Mouse (Mus musculus): Measurements from ENCODE around the gene 1700010B08Rik. TPM values are rescaled to one million over a fixed set of nuclear protein-coding genes. Genes with fewer than 3 reads are reported as not detected.
"Not testable (repeated sequence)": the region's sequence is repeated elsewhere in the genome, so short reads cannot be mapped to it uniquely, and the experiment has no call there.

1700010B08Rik gene
- polyA plus RNA-seq, 1 experiment from 2014 or later, result not detected

DNA sequence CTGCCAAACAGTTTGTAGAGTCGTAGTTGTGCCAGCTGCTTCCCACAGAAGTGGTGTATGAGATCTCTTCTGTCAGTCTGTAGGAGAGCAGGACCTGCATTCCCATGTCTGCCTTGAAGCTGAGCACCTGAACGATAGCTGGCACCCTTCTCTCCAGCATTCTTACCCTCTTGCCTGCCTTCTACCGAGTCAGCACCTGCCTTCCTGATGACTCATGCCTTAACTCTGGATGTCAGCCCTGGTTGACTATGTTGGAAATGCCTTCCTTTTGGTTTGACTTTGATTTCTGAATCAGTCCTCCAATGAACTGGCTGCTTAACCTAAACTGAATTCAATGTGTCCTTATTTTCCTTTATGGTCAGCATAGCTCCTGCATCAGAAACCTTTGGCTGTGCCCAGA lies 20.4 kb upstream of the 1700010B08Rik start:
- no peak overlapping the region for H3K9ac ChIP-seq
- ATAC-seq (ENCODE audit: insufficient number of reproducible peaks, low FRiP score, low TSS enrichment, low read depth), result no peak
- no peaks in the 10 kb centered on the region for H3K9me3 ChIP-seq (replicated peaks)
- H3K4me1 ChIP-seq, result peaks cover 2% of the 10 kb centered on the region; the same call in 1 of the 2 replicates
- H3K27me3 ChIP-seq, result no peaks in the 10 kb centered on the region
- H3K36me3 ChIP-seq, result peaks cover 76% of the 10 kb centered on the region
- no peak overlapping the region for H3K27ac ChIP-seq (replicated peaks)
- H3K4me2 ChIP-seq (replicated peaks), result no peak overlapping the region
- WGBS, result 55% methylated on average over 3 of the region's 3 CpGs
- no peak overlapping the region for H3K4me3 ChIP-seq (replicated peaks)

- ATAC-seq (ENCODE audit: insufficient number of reproducible peaks, low FRiP score, low TSS enrichment, low read depth), result no peak
- H3K36me3 ChIP-seq, result peaks cover 62% of the 10 kb centered on the region
Measured at GRCm38 (mm10) chr2:173702096-173702866, 16.9 kb upstream of the 1700010B08Rik start.

DNA sequence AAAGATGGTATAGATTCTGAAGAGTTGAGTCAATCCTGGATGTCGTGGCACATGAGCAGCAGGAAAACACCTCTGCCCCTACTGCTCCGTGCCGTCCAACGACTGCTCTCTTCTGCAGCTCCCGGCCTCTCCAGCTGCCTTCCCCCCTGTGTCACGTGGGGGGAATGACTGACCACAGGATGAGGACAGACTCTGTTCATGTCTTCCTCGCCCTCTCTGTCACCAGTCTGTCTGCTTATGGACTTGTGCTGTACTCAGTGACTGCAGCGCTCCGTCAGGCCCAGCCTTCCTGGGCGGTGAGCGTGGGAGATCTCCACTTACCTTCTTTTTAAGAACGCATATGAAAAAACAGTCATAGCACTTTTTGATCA lies 16.4 kb upstream of the 1700010B08Rik start:
- Histone ChIP-seq H3K9me3 (replicated peaks) (no peaks in the 10 kb centered on the region), H3K4me2 (replicated peaks) (no peak overlapping the region), H3K36me3 (peaks cover 62% of the 10 kb centered on the region), H3K9ac (no peak overlapping the region), H3K27ac (replicated peaks) (no peak overlapping the region; the same call in 1 of the 2 replicates), H3K4me3 (replicated peaks) (no peak overlapping the region), H3K27me3 (no peaks in the 10 kb centered on the region), H3K4me1 (peaks cover 2% of the 10 kb centered on the region; the same call in 1 of the 2 replicates)
- no peak for ATAC-seq (ENCODE audit: insufficient number of reproducible peaks, low FRiP score, low TSS enrichment, low read depth)
- 89% methylated on average over 12 of the region's 12 CpGs for WGBS

More at GRCm38 (mm10) chr2:173702096-173702866, 16.9 kb upstream of the 1700010B08Rik start:
- WGBS, result 58% methylated on average over 16 of the region's 16 CpGs
- H3K4me2 ChIP-seq (replicated peaks), result no peak overlapping the region
- H3K9ac ChIP-seq, result no peak overlapping the region
- peak overlapping the region; percentile 39; the same call in 1 of the 2 replicates for H3K27ac ChIP-seq (replicated peaks)
- no peak overlapping the region for H3K4me3 ChIP-seq (replicated peaks)
- no peaks in the 10 kb centered on the region for H3K9me3 ChIP-seq (replicated peaks)
- peaks cover 2% of the 10 kb centered on the region; the same call in 1 of the 2 replicates for H3K4me1 ChIP-seq
- no peaks in the 10 kb centered on the region for H3K27me3 ChIP-seq

- Histone ChIP-seq H3K4me2 (replicated peaks) (no peak overlapping the region), H3K27me3 (no peaks in the 10 kb centered on the region), H3K4me3 (replicated peaks) (no peak overlapping the region), H3K9ac (no peak overlapping the region), H3K36me3 (peaks cover 44% of the 10 kb centered on the region), H3K27ac (replicated peaks) (no peak overlapping the region), H3K9me3 (replicated peaks) (no peaks in the 10 kb centered on the region), H3K4me1 (peaks cover 2% of the 10 kb centered on the region; the same call in 1 of the 2 replicates)
- no peak for ATAC-seq (ENCODE audit: insufficient number of reproducible peaks, low FRiP score, low TSS enrichment, low read depth)
- WGBS, result 77% methylated on average over 15 of the region's 15 CpGs
Measured at GRCm38 (mm10) chr2:173705827-173706551, 13.2 kb upstream of the 1700010B08Rik start.

DNA sequence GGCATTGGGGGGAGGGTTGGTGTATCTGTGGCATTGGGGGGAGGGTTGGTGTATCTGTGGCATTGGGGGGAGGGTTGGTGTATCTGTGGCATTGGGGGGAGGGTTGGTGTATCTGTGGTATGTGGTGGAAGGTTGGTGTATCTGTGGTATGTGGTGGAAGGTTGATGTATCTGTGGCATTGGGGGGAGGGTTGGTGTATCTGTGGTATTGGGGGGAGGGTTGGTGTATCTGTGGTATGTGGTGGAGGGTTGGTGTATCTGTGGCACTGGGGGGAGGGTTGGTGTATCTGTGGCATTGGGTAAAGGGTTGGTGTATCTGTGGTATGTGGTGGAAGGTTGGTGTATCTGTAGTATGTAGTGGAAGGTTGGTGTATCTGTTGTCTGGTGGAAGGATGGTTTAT lies 11.6 kb upstream of the 1700010B08Rik start:
- H3K27me3 ChIP-seq; H3K9ac ChIP-seq; H3K4me2 ChIP-seq (replicated peaks); H3K4me1 ChIP-seq; H3K9me3 ChIP-seq (replicated peaks); H3K4me3 ChIP-seq (replicated peaks); H3K27ac ChIP-seq (replicated peaks); ATAC-seq (ENCODE audit: insufficient number of reproducible peaks, low FRiP score, low TSS enrichment, low read depth): not testable (repeated sequence)
- H3K36me3 ChIP-seq, result peaks cover 33% of the 10 kb centered on the region

DNA sequence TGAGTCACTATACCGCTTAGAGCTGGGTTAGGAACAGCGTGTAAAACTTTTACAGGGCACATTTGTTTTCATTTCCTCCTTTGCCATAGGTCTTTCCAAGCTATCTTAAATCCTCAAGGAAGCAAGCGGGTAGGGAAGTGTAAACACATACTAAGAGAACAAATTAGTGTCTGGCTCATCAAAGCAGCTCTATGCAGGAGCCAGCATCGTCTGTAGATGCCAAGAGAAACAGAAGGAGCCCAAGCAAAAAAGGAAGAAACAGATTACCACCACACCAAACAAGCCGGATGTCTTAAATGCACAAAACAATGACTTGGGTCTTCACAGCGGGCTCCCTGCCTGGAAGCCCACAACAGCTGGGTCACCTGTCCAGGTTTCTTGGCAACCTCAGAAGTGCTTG lies 9.0 kb upstream of the 1700010B08Rik start:
- no peak overlapping the region for H3K4me2 ChIP-seq (replicated peaks)
- no peak for ATAC-seq (ENCODE audit: insufficient number of reproducible peaks, low FRiP score, low TSS enrichment, low read depth)
- no peak overlapping the region for H3K27ac ChIP-seq (replicated peaks)
- no peak overlapping the region for H3K4me3 ChIP-seq (replicated peaks)
- peaks cover 16% of the 10 kb centered on the region for H3K36me3 ChIP-seq
- 73% methylated on average over 6 of the region's 6 CpGs for WGBS
- no peak overlapping the region for H3K9ac ChIP-seq
- no peaks in the 10 kb centered on the region for H3K9me3 ChIP-seq (replicated peaks)
- H3K27me3 ChIP-seq, result no peaks in the 10 kb centered on the region
- H3K4me1 ChIP-seq, result no peaks in the 10 kb centered on the region

DNA sequence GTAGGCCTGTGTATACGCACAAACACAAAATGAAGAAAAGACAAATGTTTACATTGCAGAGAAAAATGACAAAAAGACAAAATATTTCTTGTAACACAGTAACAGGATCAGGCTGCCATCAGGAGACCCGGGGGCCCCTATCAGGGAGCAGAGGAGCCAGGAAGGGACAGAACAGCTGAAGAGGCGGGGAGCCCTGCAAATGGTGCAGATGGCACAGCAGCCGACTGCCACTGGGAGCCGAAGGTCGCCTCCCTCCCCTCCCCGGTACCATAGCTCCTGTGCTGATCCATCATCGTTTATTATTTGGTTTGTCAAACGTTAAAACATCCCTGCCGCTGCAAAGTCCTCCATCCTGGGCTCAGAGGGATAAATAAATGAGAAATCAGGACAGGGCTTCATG lies 6.6 kb upstream of the 1700010B08Rik start:
- no peak overlapping the region for H3K4me2 ChIP-seq (replicated peaks)
- H3K27me3 ChIP-seq, result no peaks in the 10 kb centered on the region
- WGBS, result 55% methylated on average over 10 of the region's 10 CpGs
- no peaks in the 10 kb centered on the region for H3K4me1 ChIP-seq
- no peak overlapping the region for H3K4me3 ChIP-seq (replicated peaks)
- H3K9ac ChIP-seq, result no peak overlapping the region
- peaks cover 10% of the 10 kb centered on the region for H3K36me3 ChIP-seq
- no peak for ATAC-seq (ENCODE audit: insufficient number of reproducible peaks, low FRiP score, low TSS enrichment, low read depth)
- no peaks in the 10 kb centered on the region for H3K9me3 ChIP-seq (replicated peaks)
- no peak overlapping the region for H3K27ac ChIP-seq (replicated peaks)

- Histone ChIP-seq H3K27me3 (no peaks in the 10 kb centered on the region), H3K36me3 (peaks cover 4% of the 10 kb centered on the region; the same call in 1 of the 2 replicates), H3K9me3 (replicated peaks) (no peaks in the 10 kb centered on the region), H3K4me1 (no peaks in the 10 kb centered on the region), H3K9ac (no peak overlapping the region), H3K4me2 (replicated peaks) (no peak overlapping the region), H3K27ac (replicated peaks) (no peak overlapping the region), H3K4me3 (replicated peaks) (no peak overlapping the region)
- ATAC-seq (ENCODE audit: insufficient number of reproducible peaks, low FRiP score, low TSS enrichment, low read depth), result no peak
- 73% methylated on average over 4 of the region's 4 CpGs for WGBS
Measured at GRCm38 (mm10) chr2:173713241-173713640, 6.0 kb upstream of the 1700010B08Rik start.

GRCm38 (mm10) chr2:173714620-173715218 lies 4.5 kb upstream of the 1700010B08Rik start:
- H3K9ac ChIP-seq, result no peak overlapping the region
- H3K36me3 ChIP-seq, result no peaks in the 10 kb centered on the region
- H3K9me3 ChIP-seq (replicated peaks), result no peaks in the 10 kb centered on the region
- WGBS, result 57% methylated on average over 8 of the region's 8 CpGs
- no peak overlapping the region for H3K4me2 ChIP-seq (replicated peaks)
- no peaks in the 10 kb centered on the region for H3K27me3 ChIP-seq
- H3K27ac ChIP-seq (replicated peaks), result no peak overlapping the region
- H3K4me1 ChIP-seq, result no peaks in the 10 kb centered on the region
- ATAC-seq (ENCODE audit: insufficient number of reproducible peaks, low FRiP score, low TSS enrichment, low read depth), result no peak
- no peak overlapping the region for H3K4me3 ChIP-seq (replicated peaks)

GRCm38 (mm10) chr2:173716966-173717365 lies 2.2 kb upstream of the 1700010B08Rik start:
- Histone ChIP-seq H3K36me3 (no peaks in the 10 kb centered on the region), H3K27ac (replicated peaks) (no peak overlapping the region), H3K9ac (no peak overlapping the region), H3K4me2 (replicated peaks) (no peak overlapping the region), H3K9me3 (replicated peaks) (no peaks in the 10 kb centered on the region), H3K4me1 (no peaks in the 10 kb centered on the region), H3K4me3 (replicated peaks) (no peak overlapping the region), H3K27me3 (no peaks in the 10 kb centered on the region)
- no peak for ATAC-seq (ENCODE audit: insufficient number of reproducible peaks, low FRiP score, low TSS enrichment, low read depth)
- 91% methylated on average over 5 of the region's 5 CpGs for WGBS

GRCm38 (mm10) chr2:173722251-173722857 lies 3.1 kb downstream of the 1700010B08Rik start:
- Histone ChIP-seq H3K9me3 (replicated peaks) (no peaks in the 10 kb centered on the region), H3K4me3 (replicated peaks) (no peak overlapping the region), H3K36me3 (no peaks in the 10 kb centered on the region), H3K27ac (replicated peaks) (no peak overlapping the region), H3K9ac (no peak overlapping the region), H3K4me1 (peaks cover 5% of the 10 kb centered on the region; the same call in 1 of the 2 replicates), H3K4me2 (replicated peaks) (no peak overlapping the region), H3K27me3 (no peaks in the 10 kb centered on the region)
- no peak for ATAC-seq (ENCODE audit: insufficient number of reproducible peaks, low FRiP score, low TSS enrichment, low read depth)
- WGBS, result 70% methylated on average over 11 of the region's 11 CpGs

Data from embryonic facial prominence, embryonic 15.5 days (tissue).